Mouse (Mus musculus): ENCODE data around the gene Itpr1. TPM values are rescaled to one million over a fixed set of nuclear protein-coding genes. Genes with fewer than 3 reads are reported as not detected.

Itpr1 gene
- polyA plus RNA-seq, 1 experiment from 2014 or later = 16.7 TPM

- no peaks in the 10 kb centered on the region for H3K36me3 ChIP-seq (ENCODE audit: control insufficient read depth, insufficient read depth, low read length)
- no peaks in the 10 kb centered on the region for H3K4me1 ChIP-seq (ENCODE audit: control insufficient read depth, insufficient read depth, low read length)
- WGBS (ENCODE audit: insufficient replicate concordance) = 85% methylated on average over 5 of the region's 5 CpGs
- no peak overlapping the region for H3K4me2 ChIP-seq
- no peaks in the 10 kb centered on the region for H3K9me3 ChIP-seq (replicated peaks; ENCODE audit: control insufficient read depth, low read length)
- H3K9ac ChIP-seq (ENCODE audit: low read depth, low read length) = no peak overlapping the region
- no peak overlapping the region for H3K27ac ChIP-seq (ENCODE audit: low read depth, low read length)
- no peak for ATAC-seq (replicated peaks; ENCODE audit: insufficient number of reproducible peaks, low FRiP score, low TSS enrichment)
- H3K4me3 ChIP-seq (ENCODE audit: low read depth, low read length) = no peak overlapping the region
- no peaks in the 10 kb centered on the region for H3K27me3 ChIP-seq (ENCODE audit: control insufficient read depth, insufficient read depth, low read length)
Observed at GRCm38 (mm10) chr6:108545464-108545863, 332.6 kb downstream of the Itpr1 start.

GRCm38 (mm10) chr6:108548413-108548812 lies 335.5 kb downstream of the Itpr1 start:
- H3K27me3 ChIP-seq (ENCODE audit: control insufficient read depth, insufficient read depth, low read length) = no peaks in the 10 kb centered on the region
- no peaks in the 10 kb centered on the region for H3K4me1 ChIP-seq (ENCODE audit: control insufficient read depth, insufficient read depth, low read length)
- H3K4me3 ChIP-seq (ENCODE audit: low read depth, low read length) = no peak overlapping the region
- ATAC-seq (replicated peaks; ENCODE audit: insufficient number of reproducible peaks, low FRiP score, low TSS enrichment) = no peak
- WGBS (ENCODE audit: insufficient replicate concordance) = 87% methylated on average over 3 of the region's 3 CpGs
- no peaks in the 10 kb centered on the region for H3K9me3 ChIP-seq (replicated peaks; ENCODE audit: control insufficient read depth, low read length)
- H3K9ac ChIP-seq (ENCODE audit: low read depth, low read length) = no peak overlapping the region
- no peak overlapping the region for H3K4me2 ChIP-seq
- H3K36me3 ChIP-seq (ENCODE audit: control insufficient read depth, insufficient read depth, low read length) = no peaks in the 10 kb centered on the region
- no peak overlapping the region for H3K27ac ChIP-seq (ENCODE audit: low read depth, low read length)

GRCm38 (mm10) chr6:108549495-108549935 lies 336.6 kb downstream of the Itpr1 start:
- Histone ChIP-seq H3K4me3 (ENCODE audit: low read depth, low read length) (no peak overlapping the region), H3K27me3 (ENCODE audit: control insufficient read depth, insufficient read depth, low read length) (no peaks in the 10 kb centered on the region), H3K9ac (ENCODE audit: low read depth, low read length) (no peak overlapping the region), H3K9me3 (replicated peaks; ENCODE audit: control insufficient read depth, low read length) (no peaks in the 10 kb centered on the region), H3K36me3 (ENCODE audit: control insufficient read depth, insufficient read depth, low read length) (no peaks in the 10 kb centered on the region), H3K4me1 (ENCODE audit: control insufficient read depth, insufficient read depth, low read length) (no peaks in the 10 kb centered on the region), H3K4me2 (no peak overlapping the region), H3K27ac (ENCODE audit: low read depth, low read length) (no peak overlapping the region)
- 79% methylated on average over 6 of the region's 6 CpGs for WGBS (ENCODE audit: insufficient replicate concordance)
- ATAC-seq (replicated peaks; ENCODE audit: insufficient number of reproducible peaks, low FRiP score, low TSS enrichment) = no peak

- no peak overlapping the region for H3K9ac ChIP-seq (ENCODE audit: low read depth, low read length)
- no peak overlapping the region for H3K4me3 ChIP-seq (ENCODE audit: low read depth, low read length)
- 90% methylated on average over 12 of the region's 12 CpGs for WGBS (ENCODE audit: insufficient replicate concordance)
- H3K4me2 ChIP-seq = no peak overlapping the region
- no peak for ATAC-seq (replicated peaks; ENCODE audit: insufficient number of reproducible peaks, low FRiP score, low TSS enrichment)
- H3K27ac ChIP-seq (ENCODE audit: low read depth, low read length) = no peak overlapping the region
- no peaks in the 10 kb centered on the region for H3K4me1 ChIP-seq (ENCODE audit: control insufficient read depth, insufficient read depth, low read length)
- H3K27me3 ChIP-seq (ENCODE audit: control insufficient read depth, insufficient read depth, low read length) = no peaks in the 10 kb centered on the region
- no peaks in the 10 kb centered on the region for H3K9me3 ChIP-seq (replicated peaks; ENCODE audit: control insufficient read depth, low read length)
- no peaks in the 10 kb centered on the region for H3K36me3 ChIP-seq (ENCODE audit: control insufficient read depth, insufficient read depth, low read length)
Observed at GRCm38 (mm10) chr6:108551725-108552620, 339.1 kb downstream of the Itpr1 start.

GRCm38 (mm10) chr6:108553013-108553412 lies 340.1 kb downstream of the Itpr1 start:
- H3K27ac ChIP-seq (ENCODE audit: low read depth, low read length) = no peak overlapping the region
- no peak overlapping the region for H3K4me2 ChIP-seq
- H3K9me3 ChIP-seq (replicated peaks; ENCODE audit: control insufficient read depth, low read length) = no peaks in the 10 kb centered on the region
- H3K27me3 ChIP-seq (ENCODE audit: control insufficient read depth, insufficient read depth, low read length) = no peaks in the 10 kb centered on the region
- 80% methylated on average over 3 of the region's 3 CpGs for WGBS (ENCODE audit: insufficient replicate concordance)
- ATAC-seq (replicated peaks; ENCODE audit: insufficient number of reproducible peaks, low FRiP score, low TSS enrichment) = no peak
- H3K4me1 ChIP-seq (ENCODE audit: control insufficient read depth, insufficient read depth, low read length) = no peaks in the 10 kb centered on the region
- no peak overlapping the region for H3K9ac ChIP-seq (ENCODE audit: low read depth, low read length)
- no peak overlapping the region for H3K4me3 ChIP-seq (ENCODE audit: low read depth, low read length)
- H3K36me3 ChIP-seq (ENCODE audit: control insufficient read depth, insufficient read depth, low read length) = no peaks in the 10 kb centered on the region

- Histone ChIP-seq H3K4me3 (ENCODE audit: low read depth, low read length) (no peak overlapping the region), H3K9me3 (replicated peaks; ENCODE audit: control insufficient read depth, low read length) (no peaks in the 10 kb centered on the region), H3K4me1 (ENCODE audit: control insufficient read depth, insufficient read depth, low read length) (no peaks in the 10 kb centered on the region), H3K27me3 (ENCODE audit: control insufficient read depth, insufficient read depth, low read length) (no peaks in the 10 kb centered on the region), H3K4me2 (no peak overlapping the region), H3K27ac (ENCODE audit: low read depth, low read length) (no peak overlapping the region), H3K9ac (ENCODE audit: low read depth, low read length) (no peak overlapping the region), H3K36me3 (ENCODE audit: control insufficient read depth, insufficient read depth, low read length) (no peaks in the 10 kb centered on the region)
- no peak for ATAC-seq (replicated peaks; ENCODE audit: insufficient number of reproducible peaks, low FRiP score, low TSS enrichment)
- WGBS (ENCODE audit: insufficient replicate concordance) = 74% methylated on average over 4 of the region's 4 CpGs
Observed at GRCm38 (mm10) chr6:108553536-108553935, 340.6 kb downstream of the Itpr1 start.

GRCm38 (mm10) chr6:108554389-108554788 lies 341.5 kb downstream of the Itpr1 start:
- H3K36me3 ChIP-seq (ENCODE audit: control insufficient read depth, insufficient read depth, low read length) = no peaks in the 10 kb centered on the region
- H3K27ac ChIP-seq (ENCODE audit: low read depth, low read length) = no peak overlapping the region
- no peak overlapping the region for H3K4me2 ChIP-seq
- ATAC-seq (replicated peaks; ENCODE audit: insufficient number of reproducible peaks, low FRiP score, low TSS enrichment) = no peak
- no peaks in the 10 kb centered on the region for H3K4me1 ChIP-seq (ENCODE audit: control insufficient read depth, insufficient read depth, low read length)
- 91% methylated on average over 4 of the region's 4 CpGs for WGBS (ENCODE audit: insufficient replicate concordance)
- no peak overlapping the region for H3K4me3 ChIP-seq (ENCODE audit: low read depth, low read length)
- H3K9ac ChIP-seq (ENCODE audit: low read depth, low read length) = no peak overlapping the region
- H3K9me3 ChIP-seq (replicated peaks; ENCODE audit: control insufficient read depth, low read length) = no peaks in the 10 kb centered on the region
- H3K27me3 ChIP-seq (ENCODE audit: control insufficient read depth, insufficient read depth, low read length) = no peaks in the 10 kb centered on the region

GRCm38 (mm10) chr6:108554878-108555277 lies 342.0 kb downstream of the Itpr1 start:
- no peak overlapping the region for H3K4me3 ChIP-seq (ENCODE audit: low read depth, low read length)
- no peak overlapping the region for H3K27ac ChIP-seq (ENCODE audit: low read depth, low read length)
- H3K27me3 ChIP-seq (ENCODE audit: control insufficient read depth, insufficient read depth, low read length) = no peaks in the 10 kb centered on the region
- H3K4me1 ChIP-seq (ENCODE audit: control insufficient read depth, insufficient read depth, low read length) = no peaks in the 10 kb centered on the region
- H3K9ac ChIP-seq (ENCODE audit: low read depth, low read length) = no peak overlapping the region
- H3K4me2 ChIP-seq = no peak overlapping the region
- ATAC-seq (replicated peaks; ENCODE audit: insufficient number of reproducible peaks, low FRiP score, low TSS enrichment) = no peak
- no peaks in the 10 kb centered on the region for H3K36me3 ChIP-seq (ENCODE audit: control insufficient read depth, insufficient read depth, low read length)
- H3K9me3 ChIP-seq (replicated peaks; ENCODE audit: control insufficient read depth, low read length) = no peaks in the 10 kb centered on the region
- WGBS (ENCODE audit: insufficient replicate concordance) = 81% methylated on average over 5 of the region's 5 CpGs
